Mouse (Mus musculus) liver, embryonic 14.5 days (tissue): Measurements from ENCODE around the gene Tmem87b.

Experiments
- CTCF ChIP-seq: IDR thresholded peaks from 2 replicates; pipeline ENCODE4 v1.5.1; 2016; ENCODE audit warnings: antibody characterized with exemption, low read depth, control low read depth
- EP300 ChIP-seq: IDR thresholded peaks from 2 replicates; pipeline ENCODE4 v1.6.1; 2016; ENCODE audit warnings: antibody characterized with exemption, low read depth

GRCm38 (mm10) chr2:128832611-128833010, 14.7 kb downstream of the Tmem87b start:
- TF ChIP-seq CTCF (no peak), EP300 (no peak)
